Mouse (Mus musculus) kidney, postnatal 0 days (tissue): ENCODE results near the gene Naa60. TPM values are rescaled to one million over a fixed set of nuclear protein-coding genes. Genes with fewer than 3 reads are reported as not detected.

Experiments
- ATAC-seq: fragments of 200-750 bp; cut with Nextera tagmentation; replicated peaks from 2 replicates; pipeline ENCODE4 v1.8.0; 2017; ENCODE audit warnings: low read depth, moderate number of reproducible peaks, moderate TSS enrichment, moderate library complexity; ENCODE audit not compliant: low FRiP score
- DNase-seq: peaks from one replicate; pipeline ENCODE4 v3.0.0-alpha.2; 2016; ENCODE audit warnings: low spot score
- H3K27ac ChIP-seq: fragments of 300-500 bp; sonication (generic); 2 replicates; pipeline ENCODE4 v1.5.1; 2014; ENCODE audit warnings: mild to moderate bottlenecking
- H3K27me3 ChIP-seq: fragments of 300-500 bp; sonication (generic); 2 replicates; pipeline ENCODE4 v1.6.1; 2014; ENCODE audit warnings: low read length, mixed read lengths; ENCODE audit not compliant: insufficient read depth
- H3K36me3 ChIP-seq: fragments of 300-500 bp; sonication (generic); 2 replicates; pipeline ENCODE4 v1.6.1; 2014; ENCODE audit warnings: low read length, mixed read lengths; ENCODE audit not compliant: insufficient read depth
- H3K4me1 ChIP-seq: fragments of 300-500 bp; sonication (generic); replicated peaks from 2 replicates; pipeline ENCODE4 v1.6.1; 2014; ENCODE audit warnings: antibody characterized with exemption, low read length, mixed read lengths; ENCODE audit not compliant: insufficient read depth
- H3K4me2 ChIP-seq: fragments of 300-500 bp; sonication (generic); 2 replicates; pipeline ENCODE4 v1.6.1; 2014; ENCODE audit warnings: mild to moderate bottlenecking, low read length, moderate library complexity, mixed read lengths
- H3K4me3 ChIP-seq: fragments of 300-500 bp; sonication (generic); replicated peaks from 2 replicates; pipeline ENCODE4 v1.5.1; 2014; ENCODE audit warnings: low read depth, low read length
- H3K9ac ChIP-seq: fragments of 300-500 bp; sonication (generic); 2 replicates; pipeline ENCODE4 v1.6.1; 2014; ENCODE audit warnings: low read depth, low read length
- H3K9me3 ChIP-seq: fragments of 300-500 bp; sonication (generic); replicated peaks from 2 replicates; pipeline ENCODE4 v1.6.1; 2016; ENCODE audit warnings: low read length, inconsistent platforms, mixed read lengths
- CTCF ChIP-seq: IDR thresholded peaks from 2 replicates; pipeline ENCODE4 v1.5.1; 2016; ENCODE audit warnings: antibody characterized with exemption, low read depth, mild to moderate bottlenecking, moderate library complexity
- WGBS: fragments of 180-500 bp; shearing (Covaris S2); extraction: QIAGEN DNeasy Blood & Tissue Kit; methylation state at CpG from one replicate; pipeline ENCODE4 v1.1.7; 2014; 5-methylcytosine and 5-hydroxymethylcytosine counted together
- polyA plus RNA-seq: library from polyadenylated mRNA; unstranded; fragments of >200 nt; fragmentation: Nextera tagmentation; extraction: Ambion mirVana; gene quantifications from 2 replicates; pipeline ENCODE4 v1.2.1, GENCODE M21; 2015

Naa60 gene
- polyA plus RNA-seq, 1 experiment from 2014 or later, result 40.9 TPM

DNA sequence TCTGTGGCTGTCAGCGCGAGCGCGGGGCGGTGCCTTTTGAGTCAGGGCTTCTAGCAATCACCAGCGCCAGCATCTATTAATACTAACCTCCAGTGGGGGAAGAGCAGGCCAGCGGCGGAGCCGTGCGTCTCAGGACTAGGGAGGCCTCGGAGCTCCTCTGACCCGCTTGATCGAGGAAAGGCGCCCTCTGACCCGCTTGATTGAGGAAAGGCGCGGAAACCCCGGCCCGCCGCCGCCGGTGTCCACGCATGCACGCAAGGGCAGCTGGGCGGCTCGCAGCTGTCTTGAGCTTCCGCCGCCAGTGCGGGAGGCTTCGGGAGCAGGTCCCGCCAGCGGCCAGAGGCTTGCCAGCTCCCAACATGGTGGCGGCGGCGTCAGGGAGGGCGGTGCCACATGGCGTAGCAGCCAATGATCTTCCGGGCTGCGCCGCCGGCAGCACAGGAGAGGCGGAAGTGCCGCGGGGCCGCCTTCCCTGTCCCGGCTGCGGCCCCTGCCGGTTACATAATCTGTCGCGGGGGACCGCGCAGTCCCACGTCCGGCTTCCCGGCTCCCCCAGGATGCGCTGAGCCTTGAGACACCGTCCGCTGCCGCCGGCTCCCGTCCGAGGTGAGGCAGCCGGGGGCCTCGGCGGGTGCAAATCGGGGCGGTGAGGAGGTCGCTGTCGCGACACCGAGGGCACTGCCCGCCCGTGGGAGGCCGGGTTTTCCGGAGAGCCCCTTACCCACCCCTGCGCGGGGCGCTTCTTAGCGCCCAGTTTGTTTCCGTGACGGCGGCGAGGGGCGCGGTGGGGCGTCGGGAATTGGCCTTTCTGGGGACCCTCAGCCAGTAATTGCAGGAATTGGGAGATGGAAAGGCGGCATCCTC lies 12.3 kb downstream of the Naa60 start, which contains the start of the genes Zfp597 and Gm20695:
Zfp597 (minus strand) TSS at position 361 of the 864 bp plus-strand sequence.
Gm20695 (plus strand) TSS at position 448 of the 864 bp plus-strand sequence.
- TF ChIP-seq CTCF, result peak; percentile 54
- Histone ChIP-seq H3K4me2 (peak within 1 kb of the TSS; percentile 92), H3K9ac (peak within 1 kb of the TSS; percentile 91), H3K4me3 (peak within 1 kb of the TSS; percentile 98), H3K9me3 (no peaks in the 10 kb centered on the region), H3K36me3 (no peaks in the 10 kb centered on the region), H3K4me1 (peaks cover 6% of the 10 kb centered on the region; the same call in 1 of the 2 replicates), H3K27ac (peak within 1 kb of the TSS; percentile 89), H3K27me3 (no peaks in the 10 kb centered on the region)
- DNase-seq (peak; percentile 97), ATAC-seq (peak; percentile 99)
- under 1% methylated on average over 84 of the region's 88 CpGs for WGBS

DNA sequence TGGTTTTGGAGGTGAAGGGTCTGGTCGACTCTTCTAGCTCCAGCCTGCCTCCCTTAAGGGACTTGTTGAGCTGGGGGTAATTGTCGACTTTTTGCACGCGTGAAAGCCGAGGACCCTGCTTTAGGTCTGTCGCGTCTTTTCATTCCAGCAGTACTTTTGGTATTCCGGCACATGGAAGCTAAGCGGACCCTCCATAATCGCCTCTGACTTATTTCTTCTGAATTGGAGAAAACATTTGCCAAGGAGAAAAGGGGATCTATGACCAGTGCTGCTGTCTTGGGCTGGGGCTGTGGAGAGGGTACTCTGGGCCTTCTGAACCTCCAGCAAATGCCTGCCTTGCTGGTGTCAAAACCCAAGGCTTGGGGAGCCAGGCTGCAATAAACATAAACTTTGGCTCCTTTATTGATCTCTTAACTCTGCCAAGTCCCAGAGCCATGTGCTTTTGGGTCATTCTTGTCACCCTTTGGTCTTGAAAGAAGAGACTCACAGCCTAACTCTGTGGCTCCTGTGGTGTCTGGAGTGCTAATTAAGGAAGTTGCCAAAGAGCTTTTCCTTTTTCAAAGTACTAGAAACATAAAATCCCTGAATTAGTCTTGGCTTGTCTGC lies 13.0 kb downstream of the Naa60 start:
- TF ChIP-seq CTCF, result no peak
- H3K4me1 ChIP-seq, result peaks cover 6% of the 10 kb centered on the region; the same call in 1 of the 2 replicates
- peak overlapping the region; percentile 98 for H3K4me3 ChIP-seq
- H3K9ac ChIP-seq, result peak overlapping the region; percentile 91
- no peaks in the 10 kb centered on the region for H3K27me3 ChIP-seq
- no peaks in the 10 kb centered on the region for H3K9me3 ChIP-seq
- DNase-seq, result peak; percentile 21
- peak overlapping the region; percentile 89 for H3K27ac ChIP-seq
- H3K36me3 ChIP-seq, result no peaks in the 10 kb centered on the region
- ATAC-seq, result 0 out of 2 replicates have a peak, but pooled peaks have one; percentile 6
- peak overlapping the region; percentile 92 for H3K4me2 ChIP-seq
- WGBS, result under 1% methylated on average over 10 of the region's 10 CpGs

DNA sequence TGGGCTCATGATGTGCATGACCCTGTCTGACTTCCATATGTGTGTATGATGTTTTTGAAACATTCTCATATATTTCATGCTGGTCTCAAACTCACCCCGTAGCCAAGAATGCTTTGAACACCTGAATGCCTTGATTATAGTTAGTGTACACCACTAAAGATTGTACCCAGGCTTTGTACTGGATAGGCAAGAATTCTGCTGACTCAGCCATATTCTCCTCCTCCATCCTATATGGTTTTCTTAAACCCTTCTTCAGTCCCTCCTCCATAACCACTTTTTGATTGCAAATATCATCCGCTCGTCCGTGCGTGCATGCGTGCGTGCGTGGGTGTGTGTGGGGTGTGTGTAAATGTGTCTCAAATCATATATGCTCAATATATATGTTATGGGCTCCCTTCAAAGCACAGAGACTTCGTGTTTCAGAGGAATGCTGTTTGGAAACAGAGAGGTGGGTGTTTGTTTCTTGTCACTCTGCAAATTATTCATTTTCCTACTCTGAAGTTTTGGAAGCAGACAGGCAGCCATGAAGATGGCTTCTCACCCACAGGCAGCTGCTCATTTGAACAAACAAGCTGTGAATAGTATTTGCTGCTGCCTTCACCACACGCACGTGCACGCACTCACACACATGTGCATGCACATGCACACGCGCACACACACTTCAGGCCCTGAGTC lies 19.6 kb downstream of the Naa60 start:
- no peak for TF ChIP-seq CTCF
- 0 out of 2 replicates have a peak, but pooled peaks cover 4% of the 10 kb centered on the region for H3K36me3 ChIP-seq
- H3K27ac ChIP-seq, result no peak overlapping the region
- H3K4me3 ChIP-seq, result no peak overlapping the region
- no peak for ATAC-seq
- no peaks in the 10 kb centered on the region for H3K27me3 ChIP-seq
- no peaks in the 10 kb centered on the region for H3K4me1 ChIP-seq
- no peak overlapping the region for H3K4me2 ChIP-seq
- H3K9me3 ChIP-seq, result no peaks in the 10 kb centered on the region
- 87% methylated on average over 14 of the region's 14 CpGs for WGBS
- no peak overlapping the region for H3K9ac ChIP-seq
- DNase-seq, result no peak

DNA sequence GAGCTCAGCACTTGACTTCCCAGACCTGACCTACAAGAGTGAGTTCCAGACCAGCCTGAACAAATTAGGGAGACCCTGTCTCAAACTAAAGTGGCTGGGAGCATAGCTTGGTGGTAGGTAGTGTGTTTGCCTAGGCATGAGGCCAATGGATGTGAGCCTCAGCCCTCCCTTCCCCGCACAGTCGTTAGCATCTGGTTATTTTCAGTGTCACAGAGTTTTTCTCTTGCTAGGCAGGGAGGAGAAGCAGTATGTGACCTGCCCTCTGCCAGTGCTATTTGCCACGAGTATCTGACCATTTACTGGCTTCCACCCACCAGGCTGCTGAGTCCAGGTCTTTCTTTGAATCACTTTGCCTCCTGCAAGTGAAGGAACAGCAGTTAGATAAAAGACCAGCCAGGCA lies 21.6 kb downstream of the Naa60 start:
- H3K36me3 ChIP-seq, result peaks cover 19% of the 10 kb centered on the region; the same call in 1 of the 2 replicates
- H3K4me3 ChIP-seq, result no peak overlapping the region
- no peaks in the 10 kb centered on the region for H3K4me1 ChIP-seq
- H3K9ac ChIP-seq, result no peak overlapping the region
- DNase-seq, result no peak
- no peak for ATAC-seq
- TF ChIP-seq CTCF, result no peak
- H3K9me3 ChIP-seq, result no peaks in the 10 kb centered on the region
- no peaks in the 10 kb centered on the region for H3K27me3 ChIP-seq
- H3K4me2 ChIP-seq, result no peak overlapping the region
- 50% methylated on average over 3 of the region's 3 CpGs for WGBS
- peak overlapping the region; percentile 58; the same call in 1 of the 2 replicates for H3K27ac ChIP-seq

DNA sequence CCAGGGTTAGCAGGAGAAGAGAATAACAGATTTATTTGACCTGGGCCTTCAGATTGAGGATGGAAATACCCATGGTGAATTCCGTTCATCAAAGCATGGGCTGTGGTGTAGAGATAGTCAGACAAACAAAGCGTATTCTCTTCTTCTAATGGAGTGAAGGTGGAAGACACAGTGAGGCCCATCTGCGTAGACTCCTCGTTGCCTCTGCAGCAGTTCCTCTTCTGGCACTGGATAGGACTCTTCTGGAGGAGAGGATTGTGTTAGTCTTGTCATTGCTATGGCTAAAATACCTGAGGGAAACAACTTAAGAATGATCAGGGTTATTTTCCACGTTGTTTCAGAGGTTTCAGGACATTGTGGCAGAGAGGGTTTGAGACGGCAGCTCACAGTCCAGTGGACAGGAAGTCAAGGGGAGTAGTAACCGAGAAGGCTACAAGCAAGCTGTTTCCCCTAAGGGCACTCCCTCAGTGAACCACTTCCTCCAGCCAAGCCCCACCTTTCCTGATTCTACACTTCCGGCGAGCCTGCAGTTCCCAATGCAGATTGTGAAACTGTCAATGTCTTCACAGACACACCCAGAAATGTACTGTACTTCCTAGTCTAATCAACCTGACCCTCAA lies 23.1 kb downstream of the Naa60 start:
- DNase-seq, result peak; percentile 76
- Histone ChIP-seq H3K36me3 (peaks cover 28% of the 10 kb centered on the region; the same call in 1 of the 2 replicates), H3K4me2 (no peak overlapping the region), H3K4me3 (no peak overlapping the region), H3K9me3 (no peaks in the 10 kb centered on the region), H3K4me1 (no peaks in the 10 kb centered on the region), H3K27ac (peak overlapping the region; percentile 58), H3K9ac (no peak overlapping the region), H3K27me3 (no peaks in the 10 kb centered on the region)
- ATAC-seq, result no peak
- WGBS, result 65% methylated on average over 9 of the region's 9 CpGs
- TF ChIP-seq CTCF, result no peak
